Mouse (Mus musculus) lung, adult 18-20 months (tissue): ENCODE measurements at regions not wholly inside any gene's neighbourhood (a gene's known extent, or its start where the extent isn't known, plus 50 kb on each side); places are given as distances from the start of the nearest gene placed in this dataset.

Experiments
- DNase-seq, 2 experiments: peaks; one replicate each; pipeline ENCODE4 v3.0.0; 2022; ENCODE audit warnings: mixed read lengths in 2 of 2

- DNase-seq = no peak
Observed at GRCm38 (mm10) chr10:98790456-98790855, 123.8 kb upstream of the Atp2b1 start.

- no peak for DNase-seq
Observed at GRCm38 (mm10) chr10:98792019-98792741, 122.0 kb upstream of the Atp2b1 start.

DNA sequence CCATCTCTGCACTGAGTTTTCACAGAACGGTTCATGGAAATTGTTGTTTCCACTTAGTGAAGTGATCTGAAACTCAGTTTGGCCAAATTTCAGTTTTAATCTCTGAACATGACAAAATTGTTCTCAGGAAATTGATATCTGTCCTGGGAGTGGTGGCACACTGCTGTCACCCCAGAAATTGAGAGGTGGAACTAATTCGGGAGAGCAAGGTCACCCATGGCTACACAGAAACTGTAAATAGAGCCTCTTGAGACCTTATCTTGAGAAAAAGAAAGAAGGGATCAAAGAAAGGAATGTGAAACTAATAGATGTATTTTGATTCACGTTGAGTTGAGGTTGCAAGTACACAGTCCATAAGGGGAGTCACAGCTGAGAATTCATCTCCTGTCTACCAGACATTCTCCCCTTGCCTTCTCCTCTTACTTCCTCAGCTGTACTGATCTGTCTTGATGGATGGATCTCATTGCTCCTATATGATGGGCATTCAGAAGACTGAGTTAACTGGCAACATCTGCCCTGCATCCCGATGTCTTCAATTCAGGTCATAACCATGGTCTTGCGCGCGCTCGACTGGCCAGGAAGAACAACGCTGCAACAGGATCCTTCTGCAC, 120.2 kb upstream of the Atp2b1 start:
- DNase-seq = no peak

GRCm38 (mm10) chr10:98796016-98796415, 118.2 kb upstream of the Atp2b1 start:
- DNase-seq = no peak

- no peak for DNase-seq
Observed at GRCm38 (mm10) chr10:98798634-98799415, 115.4 kb upstream of the Atp2b1 start.

- DNase-seq = no peak
Observed at GRCm38 (mm10) chr10:98799830-98800229, 114.4 kb upstream of the Atp2b1 start.

GRCm38 (mm10) chr10:98800949-98801348, 113.3 kb upstream of the Atp2b1 start:
- DNase-seq = no peak

- no peak for DNase-seq
Observed at GRCm38 (mm10) chr10:98805013-98805412, 109.2 kb upstream of the Atp2b1 start.

DNA sequence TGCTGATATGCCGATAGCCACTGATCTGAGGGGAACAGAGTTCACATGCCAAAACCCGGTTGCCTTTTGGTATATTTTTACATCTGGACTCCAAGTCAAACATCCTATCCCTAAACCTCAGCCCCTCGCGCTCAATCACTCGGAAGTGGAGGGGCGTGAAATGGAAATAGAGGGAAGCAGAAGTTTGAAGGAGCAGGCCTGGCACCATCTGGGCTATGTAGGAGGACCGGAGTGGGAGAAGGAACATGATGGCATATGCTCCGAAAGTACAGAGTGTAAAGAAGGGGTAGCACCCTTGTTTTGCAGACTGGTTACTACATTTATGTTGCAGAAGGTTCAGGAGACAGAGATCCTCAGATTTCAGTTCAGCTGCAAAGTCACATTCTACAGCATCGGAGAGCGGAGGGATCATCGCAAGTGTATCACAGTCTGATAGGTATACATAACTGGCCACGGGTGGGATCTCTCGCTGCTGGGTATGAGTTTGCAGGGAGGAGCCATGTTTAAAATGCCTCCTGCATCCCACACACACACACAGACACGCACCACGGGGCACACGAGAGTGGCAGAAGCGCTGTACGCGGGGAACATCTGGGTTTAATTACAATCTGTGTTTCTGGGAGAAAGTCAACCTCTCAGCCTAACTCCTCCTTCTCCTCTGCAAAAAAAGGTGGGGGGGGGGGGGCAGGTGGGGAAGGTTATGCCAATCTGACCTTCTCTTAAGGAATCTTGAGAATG, 107.2 kb upstream of the Atp2b1 start:
- DNase-seq = no peak

DNA sequence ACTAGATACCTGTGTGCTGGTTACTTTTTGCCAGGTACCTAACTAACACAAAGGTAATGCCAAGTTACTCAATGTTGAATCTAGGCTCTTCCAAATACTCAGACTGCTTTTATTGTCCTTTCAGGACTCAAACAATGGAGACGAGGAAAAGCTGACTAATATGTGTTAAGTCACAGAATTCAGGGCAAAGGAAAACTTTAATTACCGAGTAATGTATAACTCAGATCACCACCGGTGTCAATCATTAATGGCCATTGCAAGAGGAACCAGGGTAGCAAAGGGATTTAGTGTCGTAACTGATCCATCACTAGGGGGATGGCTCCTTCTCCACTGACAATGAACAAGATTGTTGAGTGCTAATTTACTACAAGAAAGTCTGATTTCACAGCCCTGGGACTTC, 105.6 kb upstream of the Atp2b1 start:
- no peak for DNase-seq

- DNase-seq = peak in 1 of 2 experiments; percentile 15
Observed at GRCm38 (mm10) chr10:98829051-98829450, 85.2 kb upstream of the Atp2b1 start.

GRCm38 (mm10) chr10:98831488-98831887, 82.7 kb upstream of the Atp2b1 start:
- DNase-seq = no peak

DNA sequence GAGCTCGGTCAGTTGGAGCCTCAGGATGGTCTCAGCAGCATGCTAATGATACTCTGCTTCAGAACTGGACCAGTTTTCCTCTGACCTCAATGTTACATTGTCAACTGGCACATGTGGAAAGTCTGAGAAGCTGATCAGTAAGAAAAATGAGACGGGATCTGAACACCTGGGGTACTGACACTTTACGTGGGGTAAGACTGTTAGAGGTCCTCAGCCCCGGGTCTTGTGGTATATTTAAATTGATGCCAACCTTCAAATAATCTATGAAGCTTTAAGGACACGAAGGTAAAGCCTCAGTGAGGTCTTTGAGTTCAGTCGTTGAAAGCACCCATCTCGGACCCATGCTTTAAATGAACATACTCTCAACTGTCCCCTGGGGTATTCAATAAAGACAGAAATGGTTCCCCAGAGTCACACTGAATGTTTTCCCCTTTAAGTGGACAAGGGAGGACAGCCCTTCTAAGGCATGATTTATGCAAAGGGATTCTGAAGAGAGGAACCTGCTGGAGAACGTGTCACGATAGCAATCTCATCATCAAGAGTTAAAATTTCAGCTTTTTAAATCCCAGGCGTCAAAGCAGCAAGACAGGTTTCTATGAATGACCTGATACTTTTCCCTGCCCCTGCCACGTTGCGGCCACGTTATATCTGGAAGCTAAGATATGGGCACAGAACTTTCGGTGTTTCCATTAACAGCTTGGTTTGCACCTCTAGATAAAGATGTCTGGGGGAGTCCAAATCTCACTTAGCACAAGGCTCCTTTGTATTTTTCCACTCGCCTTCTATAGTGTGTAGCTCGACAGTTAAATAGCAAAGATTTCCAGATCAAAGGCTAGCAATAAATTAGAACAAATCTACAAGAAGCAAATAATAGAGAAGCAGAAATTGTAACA, 76.7 kb upstream of the Atp2b1 start:
- no peak for DNase-seq

DNA sequence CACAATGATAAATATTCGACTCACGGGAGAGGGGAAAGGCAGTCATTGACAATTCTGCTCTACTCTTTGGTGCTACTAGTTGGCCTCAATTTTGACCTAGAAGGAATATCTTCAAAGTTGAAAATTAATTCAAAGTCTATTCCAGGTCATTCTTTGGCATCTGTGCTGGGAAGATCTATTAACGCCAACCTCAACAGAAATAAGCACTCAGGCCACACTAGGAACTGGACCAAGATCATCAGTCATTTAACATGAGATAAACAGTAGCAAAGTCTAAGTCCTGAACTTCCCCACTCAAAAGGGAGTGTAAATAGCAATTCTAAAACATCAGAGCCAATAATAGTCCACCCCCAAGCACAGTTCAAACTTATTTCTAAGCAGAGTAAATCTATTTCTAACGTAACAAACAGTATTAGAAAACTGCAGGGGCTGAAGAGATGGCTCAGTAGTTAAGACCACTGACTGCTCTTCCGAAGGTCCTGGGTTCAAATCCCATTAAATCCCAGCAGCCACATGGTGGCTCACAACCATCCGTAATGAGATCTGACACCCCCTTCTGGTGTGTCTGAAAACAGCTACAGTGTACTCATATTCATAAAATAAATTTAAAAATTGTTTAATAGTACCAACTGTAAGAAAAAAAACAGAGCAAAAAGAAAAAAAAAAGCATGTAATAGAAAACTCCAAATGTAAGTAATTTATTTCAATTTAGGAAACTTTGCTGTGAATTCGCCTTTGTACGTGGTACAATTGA, 75.1 kb upstream of the Atp2b1 start:
- no peak for DNase-seq

DNA sequence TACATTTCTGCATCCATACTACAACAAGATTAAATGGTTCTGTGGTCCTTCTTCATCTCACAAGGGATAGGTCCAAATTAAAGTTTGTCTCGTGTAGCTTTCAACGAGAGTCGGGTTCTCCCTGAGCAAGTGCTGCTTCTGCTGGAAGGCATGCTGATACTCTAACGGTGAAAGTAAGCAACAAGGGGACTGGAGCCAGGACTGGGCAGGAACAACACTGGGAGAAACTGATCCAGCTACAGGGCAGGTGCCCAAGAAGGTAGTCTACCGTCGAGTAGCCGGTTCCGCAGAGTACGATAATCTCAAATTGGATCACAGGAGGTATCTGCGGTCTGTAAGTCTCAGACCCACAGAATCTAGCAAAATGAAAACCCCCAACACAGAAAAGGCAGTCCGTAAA, 74.2 kb upstream of the Atp2b1 start:
- DNase-seq = no peak

DNA sequence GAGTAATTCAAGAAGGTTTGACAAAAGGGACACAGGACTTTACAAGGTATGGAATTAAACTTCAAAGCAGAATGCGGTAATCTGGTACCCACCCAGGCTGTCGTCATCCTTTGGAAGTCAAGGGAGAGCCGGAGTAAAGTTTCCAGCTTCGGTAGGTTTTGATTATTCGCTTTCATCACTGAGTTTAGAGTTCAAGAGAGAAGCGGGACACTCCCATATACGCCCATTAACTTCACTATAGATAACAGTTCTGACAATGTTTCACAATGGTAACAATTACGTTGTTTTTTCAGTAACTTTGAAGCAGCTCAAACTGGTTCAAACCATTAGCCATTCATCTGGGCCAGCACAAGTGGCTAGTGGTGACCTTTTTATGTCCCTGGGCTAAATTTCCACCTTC, 73.8 kb upstream of the Atp2b1 start:
- no peak for DNase-seq

- DNase-seq = no peak
Observed at GRCm38 (mm10) chr10:98840957-98841831, 73.0 kb upstream of the Atp2b1 start.

GRCm38 (mm10) chr10:98841860-98842259, 72.3 kb upstream of the Atp2b1 start:
- DNase-seq = no peak

DNA sequence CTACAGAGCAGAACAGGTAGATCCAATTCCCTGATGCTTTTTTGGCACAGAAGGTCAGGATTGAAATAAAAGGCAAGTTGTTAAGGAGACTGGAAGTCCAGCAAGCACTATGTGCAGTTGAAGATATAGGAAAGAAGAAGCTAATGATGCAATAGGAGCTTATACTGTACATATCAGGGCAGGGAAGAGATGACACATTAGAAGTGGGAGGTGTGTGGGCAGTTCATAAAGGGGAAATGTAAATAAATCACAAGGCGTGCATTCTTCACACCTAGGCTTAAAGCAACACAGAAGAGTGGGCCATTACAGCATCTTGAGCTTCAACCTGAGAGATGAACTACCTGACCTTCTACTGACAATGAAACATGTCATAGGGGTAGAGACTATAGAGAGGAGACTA, 71.5 kb upstream of the Atp2b1 start:
- no peak for DNase-seq

- DNase-seq = no peak
Observed at GRCm38 (mm10) chr10:98849851-98850250, 64.4 kb upstream of the Atp2b1 start.
